Mouse (Mus musculus) cerebellum, adult 2 months (tissue): ENCODE data around the gene Iba57. TPM values are rescaled to one million over a fixed set of nuclear protein-coding genes. Genes with fewer than 3 reads are reported as not detected.
A peak's percentile ranks its signal among the peaks of the same experiment; 100 is the strongest.

ENCODE experiments used
- DNase-seq, 2 experiments: peaks; one replicate each; pipeline ENCODE4 v3.0.0; 2021
- H3K27ac ChIP-seq: fragments of 200-500 bp; 2 replicates; pipeline ENCODE4 v1.5.1; 2012; ENCODE audit warnings: low read length, control low read depth, inconsistent platforms; ENCODE audit not compliant: insufficient read depth
- H3K27me3 ChIP-seq: fragments of 200-500 bp; 2 replicates; pipeline ENCODE4 v1.6.1; 2012; ENCODE audit warnings: inconsistent platforms, mild to moderate bottlenecking, low read length, moderate library complexity; ENCODE audit not compliant: control insufficient read depth, insufficient read depth
- H3K4me1 ChIP-seq: fragments of 200-500 bp; 2 replicates; pipeline ENCODE4 v1.6.1; 2011; ENCODE audit warnings: low read length; ENCODE audit not compliant: control insufficient read depth, insufficient read depth
- H3K4me3 ChIP-seq: fragments of 200-500 bp; replicated peaks from 2 replicates; pipeline ENCODE3; 2011; ENCODE audit warnings: mild to moderate bottlenecking, low read depth, low read length, control low read depth; ENCODE audit not compliant: insufficient read depth
- CTCF ChIP-seq: fragments of 200-500 bp; IDR thresholded peaks from 2 replicates; pipeline ENCODE4 v1.5.1; 2011; ENCODE audit warnings: low read depth, mild to moderate bottlenecking, control low read depth, low read length, moderate library complexity, borderline replicate concordance; ENCODE audit not compliant: insufficient read depth
- POLR2A ChIP-seq: fragments of 200-500 bp; IDR thresholded peaks from 2 replicates; pipeline ENCODE4 v1.6.1; 2011; ENCODE audit warnings: low read length, control low read depth, borderline replicate concordance; ENCODE audit not compliant: insufficient read depth
- WGBS: fragments of 180-500 bp; shearing (Covaris S2); methylation state at CpG from one replicate; pipeline ENCODE4 v1.1.7; 2018; 5-methylcytosine and 5-hydroxymethylcytosine counted together
- polyA plus RNA-seq: library from polyadenylated mRNA; depleted of rRNA; stranded (reverse); fragments of >200 nt; gene quantifications from 2 replicates; pipeline ENCODE4 v1.2.3, GENCODE M21; 2012

Iba57 gene
- polyA plus RNA-seq, 1 experiment: 5.7 TPM

DNA sequence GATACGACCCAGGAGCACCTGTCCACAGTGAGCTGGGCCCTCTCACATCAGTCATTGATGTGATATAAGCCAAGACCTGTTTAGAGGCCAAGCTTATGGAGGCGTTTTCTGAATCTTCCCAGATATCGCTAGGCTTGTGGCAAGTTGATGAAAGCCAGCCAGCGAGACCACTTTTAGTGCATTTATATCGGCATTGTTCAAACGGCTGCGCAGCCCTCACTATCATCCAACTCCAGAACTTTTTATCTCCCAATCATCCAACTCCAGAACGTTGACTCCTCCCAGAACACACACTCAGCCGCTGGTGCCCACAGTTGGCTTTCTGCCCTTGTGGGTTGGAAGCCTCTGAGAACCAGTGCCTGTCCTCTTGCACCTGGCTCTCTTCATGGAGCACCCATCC is 845 bp upstream of the Iba57 start:
- TF ChIP-seq CTCF (no peak), POLR2A (no peak)
- DNase-seq: no peak
- Histone ChIP-seq H3K4me1 (no peaks in the 10 kb centered on the region; the same call in 1 of the 2 replicates), H3K4me3 (no peak overlapping the region), H3K27me3 (no peaks in the 10 kb centered on the region), H3K27ac (no peak overlapping the region)
- WGBS: 71% methylated on average over 9 of the region's 9 CpGs

DNA sequence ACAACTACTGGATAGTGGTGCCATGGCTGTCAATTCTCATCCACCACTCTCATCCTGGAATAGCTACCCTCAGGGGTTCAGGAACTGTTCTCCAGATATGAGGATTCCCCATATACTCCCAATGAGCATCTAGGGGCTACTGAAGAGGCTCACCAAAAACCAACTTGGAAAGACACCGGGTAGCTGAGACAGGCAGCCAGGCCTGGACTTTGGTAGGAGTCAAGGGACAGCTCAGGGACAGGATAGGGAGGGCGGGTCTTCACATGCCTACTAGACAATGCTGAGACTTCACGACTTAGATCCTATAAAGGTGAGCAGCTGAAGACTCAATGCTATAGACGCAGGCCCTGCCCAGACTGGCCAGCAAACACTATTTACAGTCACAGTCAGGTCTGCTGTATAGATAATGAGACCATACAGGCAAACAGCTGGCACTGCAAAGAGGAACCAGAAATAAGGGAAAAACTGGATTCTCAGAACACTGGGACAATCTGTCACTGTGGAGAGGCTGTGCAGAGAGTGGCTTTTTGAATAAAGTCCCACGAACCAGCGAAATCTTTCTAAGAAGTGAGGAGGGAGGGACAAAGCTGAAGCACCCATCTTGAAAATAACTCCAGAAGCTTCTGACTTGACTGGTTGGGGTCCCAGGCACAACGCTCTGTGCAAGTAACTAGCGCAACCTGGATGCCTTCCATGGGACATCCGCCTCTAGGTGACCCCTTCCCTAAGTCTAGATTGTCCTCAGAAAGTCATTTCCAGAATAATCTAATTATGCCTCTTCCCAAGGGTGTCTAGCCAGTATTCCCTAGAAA is 890 bp downstream of the Iba57 start:
- TF ChIP-seq CTCF (no peak), POLR2A (no peak)
- WGBS: 50% methylated on average over 9 of the region's 9 CpGs
- no peak for DNase-seq
- peak overlapping the region; percentile 55 for H3K27ac ChIP-seq
- no peaks in the 10 kb centered on the region; the same call in 1 of the 2 replicates for H3K4me1 ChIP-seq
- H3K27me3 ChIP-seq: no peaks in the 10 kb centered on the region
- H3K4me3 ChIP-seq: peak overlapping the region; percentile 56

DNA sequence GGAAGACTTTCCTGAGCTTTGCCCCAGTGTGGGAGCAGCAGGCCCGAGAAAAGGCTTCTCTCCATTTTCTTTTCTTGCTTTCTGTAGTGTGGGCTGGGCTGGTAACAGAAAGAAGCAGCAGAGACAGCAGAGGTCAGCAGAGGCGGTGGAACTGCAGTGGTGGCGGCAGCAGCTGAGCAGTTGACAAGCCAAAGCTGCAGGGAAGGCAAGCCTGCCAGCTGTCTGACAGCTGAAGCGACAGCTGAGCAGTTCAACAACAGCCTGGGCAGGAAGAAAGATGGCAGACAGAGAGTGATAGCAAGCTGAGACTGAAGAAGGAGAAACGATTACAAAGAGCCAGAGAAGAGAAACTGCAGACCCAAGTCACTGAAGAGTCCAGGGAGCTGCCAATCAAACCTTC is 2.1 kb downstream of the Iba57 start:
- no peak for DNase-seq
- no peak for TF ChIP-seq POLR2A
- no peak for TF ChIP-seq CTCF
- WGBS: 30% methylated on average over 5 of the region's 5 CpGs
- Histone ChIP-seq H3K4me3 (no peak overlapping the region), H3K27ac (no peak overlapping the region), H3K27me3 (no peaks in the 10 kb centered on the region), H3K4me1 (no peaks in the 10 kb centered on the region; the same call in 1 of the 2 replicates)

DNA sequence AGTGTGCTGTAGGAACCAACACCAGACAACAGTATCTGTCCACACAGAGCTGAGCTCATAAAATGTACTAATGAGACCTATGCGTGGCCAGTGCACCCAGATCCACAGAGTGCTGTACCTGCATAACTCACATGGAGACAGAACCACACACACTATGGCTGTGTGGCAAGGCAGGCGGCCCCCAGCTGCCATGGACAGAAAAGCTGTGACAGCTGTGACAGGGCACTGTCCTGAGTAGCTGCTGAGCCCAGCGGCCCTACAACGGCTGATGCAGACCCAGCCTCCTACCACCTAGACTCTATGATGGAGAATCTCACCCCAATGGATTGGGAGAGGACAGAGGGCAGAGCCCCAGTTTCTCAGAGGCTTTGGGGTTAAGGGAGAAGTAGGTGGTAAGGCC is 4.0 kb downstream of the Iba57 start:
- TF ChIP-seq POLR2A (no peak), CTCF (no peak)
- WGBS: 85% methylated on average over 4 of the region's 4 CpGs
- DNase-seq: no peak
- no peak overlapping the region for H3K27ac ChIP-seq
- no peaks in the 10 kb centered on the region for H3K27me3 ChIP-seq
- no peaks in the 10 kb centered on the region; the same call in 1 of the 2 replicates for H3K4me1 ChIP-seq
- H3K4me3 ChIP-seq: no peak overlapping the region

DNA sequence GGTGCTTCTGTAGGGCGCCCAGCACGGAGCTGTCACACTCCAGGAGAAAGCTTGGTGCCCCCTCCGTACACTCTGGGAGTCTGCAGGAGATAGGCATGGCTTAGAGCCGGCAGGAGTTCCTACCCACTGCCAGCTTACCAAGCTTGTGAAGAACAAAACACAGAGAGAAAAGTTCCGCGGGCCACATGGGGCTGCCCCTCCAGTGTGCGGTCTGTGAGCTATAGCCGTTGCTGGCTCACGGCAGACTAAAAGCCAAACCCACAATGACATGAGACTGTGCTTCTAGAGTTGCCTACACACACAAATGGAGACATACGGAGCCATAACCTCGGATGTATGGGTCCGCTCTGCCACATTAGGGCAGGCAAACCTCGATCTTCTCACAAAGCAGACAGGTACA is 4.4 kb downstream of the Iba57 start:
- H3K4me1 ChIP-seq: no peaks in the 10 kb centered on the region; the same call in 1 of the 2 replicates
- TF ChIP-seq CTCF (no peak), POLR2A (no peak)
- no peaks in the 10 kb centered on the region for H3K27me3 ChIP-seq
- no peak overlapping the region for H3K4me3 ChIP-seq
- H3K27ac ChIP-seq: no peak overlapping the region
- DNase-seq: no peak
- WGBS: 88% methylated on average over 13 of the region's 13 CpGs

DNA sequence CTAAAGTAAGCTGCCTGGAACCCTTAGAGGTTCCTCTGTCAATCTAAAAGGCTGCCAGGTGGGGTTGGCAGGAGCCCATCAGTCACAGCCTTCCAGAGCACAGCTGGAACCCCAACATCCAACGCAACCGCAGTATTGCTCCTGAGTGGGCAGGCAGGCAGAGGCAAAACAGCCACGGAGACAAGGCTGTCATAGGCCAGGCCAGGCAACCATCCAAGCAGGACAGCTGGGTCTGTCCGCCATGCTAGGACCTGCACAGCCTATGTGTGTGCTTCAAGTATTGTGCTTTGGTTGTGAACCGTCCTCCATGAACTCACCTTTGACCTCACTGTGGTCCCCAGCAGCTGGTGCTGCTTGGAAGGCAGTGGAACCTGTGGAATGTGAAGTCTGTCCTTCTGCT is 7.6 kb downstream of the Iba57 start:
- TF ChIP-seq CTCF (no peak), POLR2A (no peak)
- no peak overlapping the region for H3K4me3 ChIP-seq
- H3K27ac ChIP-seq: no peak overlapping the region
- no peaks in the 10 kb centered on the region for H3K4me1 ChIP-seq
- no peaks in the 10 kb centered on the region; the same call in 1 of the 2 replicates for H3K27me3 ChIP-seq
- DNase-seq: no peak
- 30% methylated on average over 5 of the region's 5 CpGs for WGBS

DNA sequence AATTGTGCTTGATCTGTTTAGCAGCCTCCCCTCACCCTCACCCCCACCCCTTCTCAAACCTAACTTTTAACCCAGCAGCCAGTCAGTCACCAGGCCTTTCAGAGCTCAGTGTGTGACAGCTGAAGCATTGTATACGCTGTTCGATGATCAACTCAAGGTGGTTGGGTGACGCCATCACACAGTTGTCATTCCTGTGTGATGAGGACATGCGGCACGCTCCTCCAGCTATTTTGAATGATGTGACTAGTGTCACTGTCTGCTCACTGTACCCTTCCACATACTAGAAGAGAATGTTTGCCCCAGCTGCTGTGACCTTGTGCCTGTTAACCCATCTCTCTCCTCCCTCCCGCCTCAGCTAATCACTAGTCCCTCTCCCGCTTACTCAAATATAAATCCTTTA is 9.3 kb downstream of the Iba57 start:
- no peaks in the 10 kb centered on the region; the same call in 1 of the 2 replicates for H3K27me3 ChIP-seq
- no peak for DNase-seq
- WGBS: 90% methylated on average over 7 of the region's 7 CpGs

DNA sequence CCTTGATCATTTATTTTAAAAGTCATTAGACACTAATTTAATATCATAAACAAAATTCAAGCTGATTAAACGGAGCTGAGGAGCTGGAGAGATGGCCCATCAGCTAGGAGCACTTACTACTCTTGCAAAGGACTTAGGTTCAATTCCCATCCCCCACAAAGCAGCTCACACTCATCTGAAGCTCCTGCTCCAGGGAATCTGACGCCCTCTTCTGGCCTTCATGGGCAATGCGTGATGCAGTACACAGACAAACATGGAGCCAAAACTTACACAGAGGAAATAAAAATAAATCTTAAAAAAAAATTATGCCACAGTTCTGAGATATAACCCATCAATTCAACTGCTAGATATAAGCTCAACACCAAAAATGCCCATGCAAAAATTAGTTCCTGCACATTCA is 11.8 kb downstream of the Iba57 start:
- Histone ChIP-seq H3K27me3 (no peaks in the 10 kb centered on the region; the same call in 1 of the 2 replicates), H3K4me1 (no peaks in the 10 kb centered on the region), H3K4me3 (no peak overlapping the region), H3K27ac (no peak overlapping the region)
- TF ChIP-seq POLR2A: no peak
- no peak for TF ChIP-seq CTCF
- no peak for DNase-seq
- 34% methylated on average over 3 of the region's 3 CpGs for WGBS

More for the DNA sequence above, 9.3 kb downstream of the Iba57 start:
- H3K4me1 ChIP-seq: no peaks in the 10 kb centered on the region
- H3K4me3 ChIP-seq: no peak overlapping the region
- TF ChIP-seq POLR2A: no peak
- H3K27ac ChIP-seq: no peak overlapping the region
